Mouse (Mus musculus) erythroblast, adult 5-6 weeks (primary cell): ENCODE data around the gene Inmt. TPM values are rescaled to one million over a fixed set of nuclear protein-coding genes. Genes with fewer than 3 reads are reported as not detected.

Source experiments
- total RNA-seq, 2 experiments: library from RNA; stranded (forward) in 1 of 2; stranded (reverse) in 1 of 2; fragments of 150-400 nt in 1 of 2; fragments of 200-764, 138-1000 nt in 1 of 2; gene quantifications; 2 replicates each; pipeline versions ENCODE4 v1.2.3 to v1.2.4; 2015 to 2017; ENCODE audit warnings: low replicate concordance in 2 of 2

Inmt gene
- total RNA-seq, 2 experiments from 2014 or later: not detected

Other genes with a start within 250 kb of the Inmt start
- gene Nod1, start 202.4 kb downstream of the Inmt start, total RNA-seq (2015; ENCODE audit: low replicate concordance): 1.5 and 16.9 TPM in 2 replicates
- 1.6 and 2.6 TPM in 2 replicates for gene Nod1, start 202.4 kb downstream of the Inmt start, total RNA-seq (2017; ENCODE audit: low replicate concordance)
- 0.63 and 0.96 TPM in 2 replicates for gene Ggct, start 182.1 kb downstream of the Inmt start, total RNA-seq (2015; ENCODE audit: low replicate concordance)
- 0.98 and 4.8 TPM in 2 replicates for gene Ggct, start 182.1 kb downstream of the Inmt start, total RNA-seq (2017; ENCODE audit: low replicate concordance)
- 15.9 and 23.6 TPM in 2 replicates for gene Gars, start 137.0 kb downstream of the Inmt start, total RNA-seq (2015; ENCODE audit: low replicate concordance)
- 41.8 and 49.3 TPM in 2 replicates for gene Gars, start 137.0 kb downstream of the Inmt start, total RNA-seq (2017; ENCODE audit: low replicate concordance)
- gene Crhr2, start 42.0 kb downstream of the Inmt start, total RNA-seq (2015; ENCODE audit: low replicate concordance): not detected in 2 replicates
- gene Crhr2, start 42.0 kb downstream of the Inmt start, total RNA-seq (2017; ENCODE audit: low replicate concordance): 0.28 TPM in 1 of 2 replicates, not detected in the other
- not detected in 2 replicates for gene Mindy4, start 28.3 kb upstream of the Inmt start, total RNA-seq (2015; ENCODE audit: low replicate concordance)
- gene Mindy4, start 28.3 kb upstream of the Inmt start, total RNA-seq (2017; ENCODE audit: low replicate concordance): 3.4 TPM in 1 of 2 replicates, not detected in the other
- 183 and 231 TPM in 2 replicates for gene Aqp1, start 161.4 kb upstream of the Inmt start, total RNA-seq (2015; ENCODE audit: low replicate concordance)
- gene Aqp1, start 161.4 kb upstream of the Inmt start, total RNA-seq (2017; ENCODE audit: low replicate concordance): 447 and 529 TPM in 2 replicates
- 0.63 TPM in 1 of 2 replicates, not detected in the other for gene Ghrhr, start 201.3 kb upstream of the Inmt start, total RNA-seq (2015; ENCODE audit: low replicate concordance)
- 0.28 TPM in 1 of 2 replicates, not detected in the other for gene Ghrhr, start 201.3 kb upstream of the Inmt start, total RNA-seq (2017; ENCODE audit: low replicate concordance)